Mouse (Mus musculus): ENCODE results near the gene Zfp503.

- TF ChIP-seq GATA1 (IDR thresholded peaks at IDR 0.05; ENCODE audit: borderline replicate concordance, low read length) = no peak
- no peak for TF ChIP-seq FLI1 (IDR thresholded peaks at IDR 0.05; ENCODE audit: low read length)
These were observed 24.9 kb upstream of the Zfp503 start for GRCm38 (mm10) chr14:22014315-22014714.

All from megakaryocyte, embryonic 14.5 days (primary cell).